Mouse (Mus musculus): Measurements from ENCODE around the gene Ghr.

DNA sequence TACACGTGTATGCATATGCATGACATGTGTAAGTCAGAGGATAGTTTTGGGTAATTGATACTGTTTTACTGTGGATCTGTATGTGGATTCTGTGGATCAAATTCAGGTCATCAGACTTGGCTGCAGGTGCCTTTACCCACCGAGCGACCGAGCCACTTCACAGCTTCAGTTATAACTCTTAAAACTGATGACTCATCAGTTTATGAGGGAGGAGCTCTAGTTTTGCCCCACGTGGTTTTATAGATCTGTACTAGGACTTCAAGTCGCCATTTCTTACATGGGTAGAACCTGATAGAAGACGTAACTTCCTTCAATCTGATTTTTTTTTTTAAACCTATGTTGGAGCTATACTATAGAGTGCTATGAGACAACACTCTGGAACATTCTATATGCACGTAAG is 285.7 kb downstream of the Ghr start:
- TF ChIP-seq CTCF (IDR thresholded peaks at IDR 0.05; ENCODE audit: low read depth) (no peak), EP300 (IDR thresholded peaks at IDR 0.05; ENCODE audit: low read depth) (no peak)
